Mouse (Mus musculus): Measurements from ENCODE around the gene Krtap28-10. TPM values are rescaled to one million over a fixed set of nuclear protein-coding genes. Genes with fewer than 3 reads are reported as not detected.

Gene Krtap28-10
- polyA plus RNA-seq, 2 experiments = not detected

DNA sequence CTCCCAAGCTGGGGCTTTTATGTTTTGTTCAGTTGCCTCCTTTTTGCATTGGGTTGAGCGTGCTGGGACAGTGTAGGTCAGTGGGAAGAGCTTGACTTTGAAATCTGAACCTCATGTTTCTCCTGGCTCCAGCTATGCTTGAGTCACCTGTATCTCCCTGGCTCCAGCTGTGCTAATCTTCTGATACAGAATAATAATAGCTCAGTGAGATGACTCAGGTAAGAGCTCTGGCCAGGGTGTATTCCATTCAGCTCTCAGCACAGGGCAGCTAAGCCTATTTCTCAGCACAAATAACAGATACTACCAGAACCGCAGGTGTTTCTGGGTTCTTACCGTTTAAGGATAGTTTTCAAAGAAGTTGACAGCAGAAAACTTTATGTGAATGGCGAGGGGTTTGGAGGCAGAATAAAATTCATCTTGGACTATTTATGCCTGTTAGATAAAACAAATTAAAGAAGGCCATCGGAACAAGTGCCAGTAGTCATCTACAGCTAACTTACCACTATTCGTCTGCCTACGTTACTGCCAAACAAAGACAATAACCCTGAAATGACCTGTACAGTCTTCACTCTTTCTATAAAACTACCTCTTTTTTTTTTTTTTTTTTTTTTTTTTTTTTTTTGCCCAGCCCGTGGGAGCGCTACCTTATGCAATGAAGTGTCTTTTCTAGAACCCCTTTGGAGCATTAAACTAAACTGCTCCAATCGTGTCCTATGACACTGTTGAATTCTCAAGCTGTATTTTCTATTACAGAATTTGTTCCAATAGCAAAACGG is 5.2 kb downstream of the Krtap28-10 start:
- Histone ChIP-seq H3K27ac (replicated peaks; ENCODE audit: low read depth, low read length) (0 out of 2 replicates have a peak overlapping the region, but pooled peaks have one; percentile 10), H3K4me2 (replicated peaks; ENCODE audit: low read depth, low read length, severe bottlenecking) (peak overlapping the region; percentile 50), H3K9ac (ENCODE audit: low read depth, low read length, severe bottlenecking) (no peak overlapping the region), H3K4me1 (ENCODE audit: control insufficient read depth, insufficient read depth, low read length) (no peaks in the 10 kb centered on the region; the same call in 1 of the 2 replicates), H3K9me3 (ENCODE audit: control insufficient read depth, low read length) (no peaks in the 10 kb centered on the region), H3K4me3 (replicated peaks; ENCODE audit: low read length) (no peak overlapping the region), H3K27me3 (ENCODE audit: control insufficient read depth, insufficient read depth, low read length) (no peaks in the 10 kb centered on the region), H3K36me3 (ENCODE audit: control insufficient read depth, insufficient read depth, low read length) (no peaks in the 10 kb centered on the region)
- no peak for ATAC-seq (ENCODE audit: low FRiP score, low read depth)
- 73% methylated on average over 11 of the region's 11 CpGs for WGBS
- TF ChIP-seq POLR2A (IDR thresholded peaks at IDR 0.05; ENCODE audit: borderline replicate concordance, extremely low read depth, insufficient read depth, insufficient read length) = no peak
- no peak for DNase-seq (ENCODE audit: low spot score)

DNA sequence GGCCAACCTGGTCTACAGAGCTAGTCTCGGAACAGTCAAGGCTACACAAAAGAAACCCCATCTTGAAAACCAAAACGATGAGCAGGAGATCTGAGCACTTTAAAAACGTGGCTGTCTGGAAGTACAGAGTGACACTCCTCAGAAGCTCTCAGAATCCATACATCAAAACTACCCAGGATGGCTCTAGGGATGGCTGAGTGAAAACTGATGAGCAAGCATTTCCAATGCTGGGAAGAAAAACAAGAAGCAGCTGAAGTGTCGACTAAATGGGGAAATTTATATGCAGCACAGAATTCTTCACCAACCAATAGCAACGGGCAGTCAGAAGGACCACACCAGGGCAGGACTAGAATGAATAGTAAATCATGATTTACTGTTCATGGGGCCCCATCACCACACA is 7.8 kb downstream of the Krtap28-10 start:
- H3K4me1 ChIP-seq (ENCODE audit: control insufficient read depth, insufficient read depth, low read length) = no peaks in the 10 kb centered on the region; the same call in 1 of the 2 replicates
- 44% methylated on average over 5 of the region's 5 CpGs for WGBS
- H3K9ac ChIP-seq (ENCODE audit: low read depth, low read length, severe bottlenecking) = no peak overlapping the region
- no peak overlapping the region for H3K4me2 ChIP-seq (replicated peaks; ENCODE audit: low read depth, low read length, severe bottlenecking)
- ATAC-seq (ENCODE audit: low FRiP score, low read depth) (no peak), DNase-seq (ENCODE audit: low spot score) (no peak)
- no peak for TF ChIP-seq POLR2A (IDR thresholded peaks at IDR 0.05; ENCODE audit: borderline replicate concordance, extremely low read depth, insufficient read depth, insufficient read length)
- H3K27me3 ChIP-seq (ENCODE audit: control insufficient read depth, insufficient read depth, low read length) = no peaks in the 10 kb centered on the region
- no peaks in the 10 kb centered on the region for H3K36me3 ChIP-seq (ENCODE audit: control insufficient read depth, insufficient read depth, low read length)
- no peaks in the 10 kb centered on the region for H3K9me3 ChIP-seq (ENCODE audit: control insufficient read depth, low read length)
- no peak overlapping the region for H3K4me3 ChIP-seq (replicated peaks; ENCODE audit: low read length)
- H3K27ac ChIP-seq (replicated peaks; ENCODE audit: low read depth, low read length) = no peak overlapping the region

DNA sequence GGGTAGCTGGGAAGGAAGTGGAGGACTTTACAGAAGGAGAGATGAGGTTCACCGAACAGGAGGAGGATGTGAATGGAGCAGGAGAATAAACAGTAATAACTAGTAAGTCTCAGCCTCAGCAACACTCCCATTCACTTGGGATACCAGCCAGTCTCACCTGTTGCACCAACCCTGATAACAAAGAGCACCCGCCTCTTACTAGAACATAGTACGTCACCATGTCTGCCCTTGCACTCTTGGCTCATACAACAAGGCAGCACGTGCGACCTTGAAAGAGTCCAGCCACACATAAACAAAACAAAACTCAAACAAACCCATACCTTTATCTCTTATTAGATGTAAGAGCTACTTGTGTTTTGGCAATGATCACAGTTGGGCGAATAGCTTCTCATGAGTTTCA is 9.8 kb downstream of the Krtap28-10 start:
- H3K27me3 ChIP-seq (ENCODE audit: control insufficient read depth, insufficient read depth, low read length) = no peaks in the 10 kb centered on the region
- H3K4me1 ChIP-seq (ENCODE audit: control insufficient read depth, insufficient read depth, low read length) = no peaks in the 10 kb centered on the region; the same call in 1 of the 2 replicates
- no peak for ATAC-seq (ENCODE audit: low FRiP score, low read depth)
- H3K4me3 ChIP-seq (replicated peaks; ENCODE audit: low read length) = no peak overlapping the region
- no peak overlapping the region for H3K4me2 ChIP-seq (replicated peaks; ENCODE audit: low read depth, low read length, severe bottlenecking)
- H3K9me3 ChIP-seq (ENCODE audit: control insufficient read depth, low read length) = no peaks in the 10 kb centered on the region
- H3K36me3 ChIP-seq (ENCODE audit: control insufficient read depth, insufficient read depth, low read length) = no peaks in the 10 kb centered on the region
- H3K9ac ChIP-seq (ENCODE audit: low read depth, low read length, severe bottlenecking) = no peak overlapping the region
- H3K27ac ChIP-seq (replicated peaks; ENCODE audit: low read depth, low read length) = no peak overlapping the region
- 89% methylated on average over 6 of the region's 6 CpGs for whole genome bisulfite sequencing
- no peak for DNase-seq (ENCODE audit: low spot score)
- no peak for TF ChIP-seq POLR2A (IDR thresholded peaks at IDR 0.05; ENCODE audit: borderline replicate concordance, extremely low read depth, insufficient read depth, insufficient read length)

DNA sequence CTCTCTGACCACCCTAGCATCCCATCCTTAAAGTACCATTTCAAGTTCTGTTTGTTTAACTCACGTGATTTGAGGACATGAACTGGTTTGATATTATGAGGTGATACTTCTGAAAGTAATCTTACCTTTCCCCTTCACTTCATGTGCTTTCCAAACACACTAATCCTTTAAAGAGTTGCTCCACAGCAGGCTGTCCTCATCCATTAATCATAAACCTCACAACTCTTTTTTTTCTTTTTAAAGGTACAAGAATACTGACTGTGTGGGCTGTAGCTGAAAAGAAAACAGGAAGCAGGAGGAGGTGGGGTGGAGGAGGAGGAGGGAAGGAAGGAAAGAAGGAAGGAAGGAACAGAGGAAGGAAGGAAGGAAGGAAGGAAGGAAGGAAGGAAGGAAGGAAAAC is 10.3 kb downstream of the Krtap28-10 start:
- Histone ChIP-seq H3K4me3 (replicated peaks; ENCODE audit: low read length) (no peak overlapping the region), H3K9ac (ENCODE audit: low read depth, low read length, severe bottlenecking) (no peak overlapping the region), H3K9me3 (ENCODE audit: control insufficient read depth, low read length) (no peaks in the 10 kb centered on the region), H3K4me1 (ENCODE audit: control insufficient read depth, insufficient read depth, low read length) (no peaks in the 10 kb centered on the region), H3K36me3 (ENCODE audit: control insufficient read depth, insufficient read depth, low read length) (no peaks in the 10 kb centered on the region), H3K27ac (replicated peaks; ENCODE audit: low read depth, low read length) (no peak overlapping the region), H3K27me3 (ENCODE audit: control insufficient read depth, insufficient read depth, low read length) (no peaks in the 10 kb centered on the region), H3K4me2 (replicated peaks; ENCODE audit: low read depth, low read length, severe bottlenecking) (no peak overlapping the region)
- DNase-seq (ENCODE audit: low spot score) (no peak), ATAC-seq (ENCODE audit: low FRiP score, low read depth) (no peak)
- TF ChIP-seq POLR2A (IDR thresholded peaks at IDR 0.05; ENCODE audit: borderline replicate concordance, extremely low read depth, insufficient read depth, insufficient read length) = no peak
- 37% methylated on average over 1 of the region's 1 CpGs for WGBS

DNA sequence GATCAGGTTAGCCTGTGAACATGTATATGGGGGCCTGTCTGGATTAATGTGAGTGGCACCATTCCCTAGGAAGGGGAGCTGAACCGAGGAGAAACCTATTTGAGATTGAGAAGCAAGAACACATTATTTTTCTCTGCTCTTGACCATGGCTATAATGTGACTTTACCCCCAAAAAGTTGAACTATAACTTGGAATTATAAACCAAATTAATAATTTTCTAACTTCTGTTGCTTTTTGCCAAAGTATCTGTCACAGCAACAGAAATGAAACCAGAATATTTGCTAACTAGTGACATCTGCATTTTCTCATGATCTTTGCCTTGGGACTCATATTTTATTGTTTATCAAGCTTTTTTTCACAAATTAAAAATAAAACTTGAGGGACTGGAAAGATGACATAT is 25.7 kb downstream of the Krtap28-10 start:
- no peak overlapping the region for H3K9ac ChIP-seq (ENCODE audit: low read depth, low read length, severe bottlenecking)
- H3K9me3 ChIP-seq (ENCODE audit: control insufficient read depth, low read length) = no peaks in the 10 kb centered on the region
- TF ChIP-seq POLR2A (IDR thresholded peaks at IDR 0.05; ENCODE audit: borderline replicate concordance, extremely low read depth, insufficient read depth, insufficient read length) = no peak
- H3K27ac ChIP-seq (replicated peaks; ENCODE audit: low read depth, low read length) = no peak overlapping the region
- no peak for ATAC-seq (ENCODE audit: low FRiP score, low read depth)
- H3K27me3 ChIP-seq (ENCODE audit: control insufficient read depth, insufficient read depth, low read length) = no peaks in the 10 kb centered on the region
- H3K4me1 ChIP-seq (ENCODE audit: control insufficient read depth, insufficient read depth, low read length) = no peaks in the 10 kb centered on the region
- H3K4me2 ChIP-seq (replicated peaks; ENCODE audit: low read depth, low read length, severe bottlenecking) = no peak overlapping the region
- no peak for DNase-seq (ENCODE audit: low spot score)
- no peaks in the 10 kb centered on the region for H3K36me3 ChIP-seq (ENCODE audit: control insufficient read depth, insufficient read depth, low read length)
- WGBS = 74% methylated on average over 1 of the region's 1 CpGs
- no peak overlapping the region for H3K4me3 ChIP-seq (replicated peaks; ENCODE audit: low read length)

Measured in limb, embryonic 14.5 days (tissue).